Mouse (Mus musculus) embryonic fibroblast, embryonic 13.5 days (primary cell): ENCODE measurements around the gene Lrit3.

Source experiments
- CTCF ChIP-seq: IDR thresholded peaks from 2 replicates; pipeline ENCODE4 v1.5.1; 2011; ENCODE audit warnings: mild to moderate bottlenecking, control low read depth, low read length, moderate library complexity, borderline replicate concordance; ENCODE audit not compliant: insufficient read depth
- POLR2A ChIP-seq: IDR thresholded peaks from 2 replicates; pipeline ENCODE4 v1.6.1; 2011; ENCODE audit warnings: low read depth, mild to moderate bottlenecking, control low read depth, low read length, moderate library complexity

DNA sequence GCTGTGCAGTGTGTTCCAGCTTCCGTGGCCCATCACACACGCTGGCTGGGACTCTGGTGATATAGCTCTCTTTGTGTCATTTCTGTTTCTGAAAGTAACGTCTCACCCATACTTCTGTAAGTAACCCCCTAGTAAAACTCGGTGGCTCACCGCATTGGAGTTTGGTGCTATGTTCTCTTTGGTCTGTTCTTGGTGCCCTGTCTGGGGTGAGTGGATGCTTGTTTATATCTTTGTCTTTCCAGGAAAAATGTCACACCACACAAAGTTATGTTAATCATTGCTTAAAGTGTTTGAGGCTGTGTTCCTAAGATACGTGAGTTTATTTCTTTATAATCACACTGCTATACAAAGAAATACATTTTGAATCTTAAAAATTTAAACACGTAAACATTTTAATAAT is 43.0 kb upstream of the Lrit3 start:
- TF ChIP-seq CTCF (no peak), POLR2A (no peak)
